24 mouse cellular contexts compared by ENCODE assay signal in genomic region chr5:147114738-147115137, GRCm38 (mm10). TPM values are rescaled to one million over a fixed set of nuclear protein-coding genes. Genes with fewer than 3 reads are reported as not detected.
A peak's percentile ranks its signal among the peaks of the same experiment; 100 is the strongest.
DNase-seq lines count a peak whose midpoint lies in the region; ATAC-seq and TF ChIP-seq lines count a peak whose summit lies in the region.
"Had no signal": no experiment of that assay in that cellular context is flagged by ENCODE, and none has a peak within 500 bp of the region (broad histone marks: within the 10 kb centered on the region; RNA-seq: fewer than 3 reads in every experiment).

No protein-coding gene starts in this region.

- H3K4me2 ChIP-seq in hindbrain, postnatal 0 days (ENCODE audit: low read depth, low read length), result no peak overlapping the region
- H3K4me2 ChIP-seq in hindbrain, embryonic 12.5 days (replicated peaks), result no peak overlapping the region
- H3K4me2 ChIP-seq: embryonic facial prominence, embryonic 15.5 days; kidney, embryonic 15.5 days; limb, embryonic 12.5 days; liver, embryonic 11.5 days; neural tube, embryonic 15.5 days had no signal

- TF ChIP-seq CTCF in hindbrain, postnatal 0 days (IDR thresholded peaks at IDR 0.05; ENCODE audit: low read depth), result peak; percentile 24; the same call in 1 of the 2 replicates

- H3K27ac ChIP-seq in hindbrain, postnatal 0 days, result no peak overlapping the region
- no peak overlapping the region for H3K27ac ChIP-seq in hindbrain, embryonic 12.5 days
- H3K27ac ChIP-seq in ES-E14 (ENCODE audit: insufficient read depth, low read depth, low read length, poor library complexity, severe bottlenecking), result no peak overlapping the region
- H3K27ac ChIP-seq: embryonic facial prominence, embryonic 15.5 days; heart, embryonic 10.5 days; kidney, embryonic 15.5 days; limb, embryonic 12.5 days; macrophage; midbrain, embryonic 10.5 days; neural tube, embryonic 15.5 days had no signal

- no peaks in the 10 kb centered on the region for H3K27me3 ChIP-seq in hindbrain, postnatal 0 days (ENCODE audit: insufficient read depth, low read length)
- no peaks in the 10 kb centered on the region for H3K27me3 ChIP-seq in hindbrain, embryonic 12.5 days
- H3K27me3 ChIP-seq: embryonic facial prominence, embryonic 15.5 days; kidney, embryonic 15.5 days; limb, embryonic 12.5 days; neural tube, embryonic 15.5 days had no signal

- H3K9ac ChIP-seq in hindbrain, postnatal 0 days (replicated peaks; ENCODE audit: low read length), result no peak overlapping the region
- H3K9ac ChIP-seq in hindbrain, embryonic 12.5 days, result no peak overlapping the region
- no peak overlapping the region for H3K9ac ChIP-seq in ES-E14 (ENCODE audit: insufficient read depth, low read depth, low read length, poor library complexity, severe bottlenecking)
- H3K9ac ChIP-seq: embryonic facial prominence, embryonic 15.5 days; kidney, embryonic 15.5 days; limb, embryonic 12.5 days; liver, postnatal 0 days; neural tube, embryonic 15.5 days had no signal

- no peaks in the 10 kb centered on the region; the same call in 1 of the 2 replicates for H3K36me3 ChIP-seq in hindbrain, postnatal 0 days (ENCODE audit: insufficient read depth, low read length)
- H3K36me3 ChIP-seq in hindbrain, embryonic 12.5 days, result peaks cover 21% of the 10 kb centered on the region
- peaks cover 6% of the 10 kb centered on the region; the same call in 1 of the 2 replicates for H3K36me3 ChIP-seq in ES-E14 (ENCODE audit: control insufficient read depth, insufficient read depth, low read length, poor library complexity, severe bottlenecking)

- WGBS in hindbrain, postnatal 0 days, result 69% methylated on average over 7 of the region's 7 CpGs
- 76% methylated on average over 7 of the region's 7 CpGs for WGBS in hindbrain, embryonic 12.5 days

- H3K4me3 ChIP-seq in hindbrain, postnatal 0 days (ENCODE audit: low read length), result no peak overlapping the region
- no peak overlapping the region for H3K4me3 ChIP-seq in hindbrain, embryonic 12.5 days
- no peak overlapping the region for H3K4me3 ChIP-seq in ES-E14 (ENCODE audit: insufficient read depth in 1 of 2, low read depth in 1 of 2, low read length in 2 of 2, poor library complexity in 1 of 2, severe bottlenecking in 1 of 2)
- H3K4me3 ChIP-seq: embryonic facial prominence, embryonic 15.5 days; heart, embryonic 10.5 days; kidney, embryonic 15.5 days; limb, embryonic 12.5 days; midbrain, embryonic 10.5 days; neural tube, embryonic 15.5 days had no signal

- ATAC-seq in hindbrain, postnatal 0 days, result no peak
- no peak for ATAC-seq in hindbrain, embryonic 12.5 days (ENCODE audit: low FRiP score)
- ATAC-seq: forebrain, embryonic 14.5 days; hindbrain, embryonic 16.5 days; intestine, postnatal 0 days; liver, postnatal 0 days; lung, postnatal 0 days had no signal

- no peak for DNase-seq in hindbrain, postnatal 0 days (ENCODE audit: low spot score)
- peak; percentile 24 for DNase-seq in right cerebral cortex, postnatal 14 days
- DNase-seq in right cerebral cortex, postnatal 25 days, result no peak
- DNase-seq in ES-E14 (ENCODE audit: low read depth, low spot score), result no peak
- no peak for DNase-seq in gastrocnemius, adult 18-20 months (ENCODE audit: low spot score)
- no peak for DNase-seq in B cell, adult 2 months
- DNase-seq: adrenal gland, postnatal 10 days; cerebellum, adult 9-10 months; gastrocnemius, postnatal 10 days; liver, postnatal 0 days; thymus, postnatal 36 days had no signal

- H3K9me3 ChIP-seq in hindbrain, postnatal 0 days (ENCODE audit: low read length), result no peaks in the 10 kb centered on the region
- no peaks in the 10 kb centered on the region for H3K9me3 ChIP-seq in hindbrain, embryonic 12.5 days (replicated peaks)
- H3K9me3 ChIP-seq in ES-E14 (ENCODE audit: control insufficient read depth, insufficient read depth, low read depth, low read length), result no peaks in the 10 kb centered on the region
- H3K9me3 ChIP-seq: embryonic facial prominence, embryonic 15.5 days; neural tube, embryonic 15.5 days had no signal

- no peaks in the 10 kb centered on the region for H3K4me1 ChIP-seq in hindbrain, postnatal 0 days (ENCODE audit: insufficient read depth, low read length)
- no peaks in the 10 kb centered on the region for H3K4me1 ChIP-seq in hindbrain, embryonic 12.5 days
- peaks cover 0 to 4% of the 10 kb centered on the region in 2 experiments; a peak in 1 of 4 replicates for H3K4me1 ChIP-seq in ES-E14 (ENCODE audit: control insufficient read depth in 2 of 2, insufficient read depth in 2 of 2, low read length in 2 of 2, poor library complexity in 1 of 2)
- H3K4me1 ChIP-seq: embryonic facial prominence, embryonic 15.5 days; heart, embryonic 10.5 days; limb, embryonic 12.5 days; neural tube, embryonic 15.5 days had no signal

- in situ Hi-C loops in ES-E14 (cut with MboI; ENCODE audit: low sequenced_read_pairs in 2 of 2, unreplicated experiment in 2 of 2), result loop anchor here in 1 of 2 experiments (25.0 kb wide), 1 partner anchor 123 kb away; no protein-coding TSS in a partner anchor

TF ChIP-seq in ES-E14, 5 proteins besides CTCF, POLR2A, EP300 and RAD21:
- TF ChIP-seq MAFK (IDR thresholded peaks at IDR 0.05; ENCODE audit: insufficient read depth, low read depth, low read length) (no peak), ZNF384 (IDR thresholded peaks at IDR 0.05; ENCODE audit: low read depth, low read length) (peak; percentile 84)
TF ChIP-seq in ES-E14: peak in this region for 1.

RNA-seq across cellular contexts. Expression of gene Polr1d, which starts 37.9 kb away (rescaled TPM):
- total RNA-seq in hindbrain, postnatal 0 days (2014; rRNA removed), result 53.7 and 55.0 TPM in 2 replicates
- 103 and 106 TPM in 2 replicates for polyA plus RNA-seq in hindbrain, postnatal 0 days (2015; fragmentation: Nextera tagmentation; extraction: Ambion mirVana)
- polyA plus RNA-seq in hindbrain, embryonic 12.5 days (2016; fragmentation: Nextera tagmentation; extraction: Ambion mirVana), result 95.1 and 98.0 TPM in 2 replicates
- total RNA-seq in ES-E14 (2012; rRNA removed), result 123 and 160 TPM in 2 replicates
- total RNA-seq in gastrocnemius, adult 18-20 months (2021), result 10 to 100 TPM; 83.4 to 85.4 TPM

RNA-seq across cellular contexts. Expression of gene Lnx2, which starts 38.4 kb away (rescaled TPM):
- 7.4 and 9.7 TPM in 2 replicates for total RNA-seq in hindbrain, postnatal 0 days (2014; rRNA removed)
- polyA plus RNA-seq in hindbrain, postnatal 0 days (2015; fragmentation: Nextera tagmentation; extraction: Ambion mirVana), result 3.0 and 3.3 TPM in 2 replicates
- polyA plus RNA-seq in hindbrain, embryonic 12.5 days (2016; fragmentation: Nextera tagmentation; extraction: Ambion mirVana), result 8.8 and 9.4 TPM in 2 replicates
- 8.5 and 11.6 TPM in 2 replicates for total RNA-seq in ES-E14 (2012; rRNA removed)
- 1 to 10 TPM; 2.2 to 2.5 TPM for total RNA-seq in gastrocnemius, adult 18-20 months (2021)
